Mouse (Mus musculus) CD4-positive, CD25-positive, alpha-beta regulatory T cell, adult 4 months (primary cell): Measurements from ENCODE around the gene Fsip1. TPM values are rescaled to one million over a fixed set of nuclear protein-coding genes. Genes with fewer than 3 reads are reported as not detected.
"Not testable (repeated sequence)": the region's sequence is repeated elsewhere in the genome, so short reads cannot be mapped to it uniquely, and the experiment has no call there.

ENCODE experiments used
- ATAC-seq: one replicate; pipeline ENCODE4 v1.8.0; 2017
- polyA plus RNA-seq, 2 experiments: library from polyadenylated mRNA; unstranded; fragments of 100-300 nt; shearing (Covaris generic); gene quantifications; one replicate each; pipeline ENCODE4 v1.2.1; 2017

Fsip1 gene
- polyA plus RNA-seq, 2 experiments from 2014 or later = not detected

- no peak for ATAC-seq
Observed at GRCm38 (mm10) chr2:118168225-118168624, 88.5 kb downstream of the Fsip1 start.

DNA sequence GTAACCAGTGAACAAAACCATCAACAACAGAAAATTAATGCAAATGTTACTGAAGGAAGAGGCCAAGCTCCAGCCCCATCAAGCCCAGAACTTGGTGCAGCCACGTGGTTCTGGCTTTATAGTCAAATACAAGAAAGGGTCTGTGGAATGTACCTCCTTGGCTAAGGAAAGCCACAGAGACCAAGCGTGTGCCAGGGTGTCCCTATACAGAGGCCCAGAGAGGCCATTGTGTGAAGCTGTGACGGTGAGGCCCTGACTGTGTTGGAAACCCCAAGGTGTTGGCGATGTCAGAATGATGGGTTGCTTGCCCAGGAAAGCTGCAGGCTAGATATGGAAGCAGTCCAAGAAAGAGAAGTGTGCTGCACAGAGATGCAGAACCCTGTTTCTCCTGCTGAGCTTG, 89.0 kb downstream of the Fsip1 start:
- ATAC-seq = no peak

GRCm38 (mm10) chr2:118165691-118166090, 91.1 kb downstream of the Fsip1 start:
- ATAC-seq = no peak

DNA sequence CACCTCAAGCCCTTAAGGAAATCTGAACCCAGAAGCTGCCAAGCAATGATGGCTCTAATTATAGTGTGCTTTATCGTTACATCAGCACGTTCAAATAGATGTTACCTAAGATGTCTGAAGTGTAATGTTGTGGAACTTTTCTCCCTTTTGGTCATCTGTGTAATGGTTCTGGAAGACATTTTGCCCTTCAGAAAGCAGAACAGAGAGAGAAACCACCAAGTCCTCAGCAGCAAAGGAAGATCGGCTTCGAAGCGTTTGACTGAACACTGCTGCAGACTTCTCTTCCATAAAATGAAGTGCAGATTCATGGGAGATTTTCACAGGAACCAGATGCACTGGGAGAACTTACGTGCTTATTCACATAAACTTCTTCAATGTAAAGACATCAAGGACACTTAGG, 92.6 kb downstream of the Fsip1 start:
- ATAC-seq = no peak

GRCm38 (mm10) chr2:118162486-118162885, 94.3 kb downstream of the Fsip1 start:
- no peak for ATAC-seq

- no peak for ATAC-seq
Observed at GRCm38 (mm10) chr2:118160991-118161390, 95.8 kb downstream of the Fsip1 start.

GRCm38 (mm10) chr2:118160547-118160946, 96.2 kb downstream of the Fsip1 start:
- ATAC-seq = no peak

DNA sequence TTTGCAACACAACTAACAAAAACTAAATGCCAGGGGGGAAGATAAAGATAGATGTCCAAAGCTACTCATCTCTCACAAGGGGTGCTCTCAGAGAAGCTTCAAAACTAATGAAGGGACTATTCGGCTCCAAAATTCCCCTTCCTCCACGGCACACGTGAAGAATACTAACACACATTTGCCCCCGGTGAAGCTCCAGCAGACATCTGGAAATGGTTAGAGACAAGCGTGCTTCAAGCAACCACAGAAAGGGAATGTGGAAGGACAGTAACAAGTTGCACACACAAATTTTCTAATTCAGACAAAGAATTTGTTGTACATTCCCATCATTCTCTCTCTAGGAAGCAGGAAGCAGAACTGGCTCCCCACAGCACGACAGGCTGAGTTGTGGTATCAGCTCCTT, 97.6 kb downstream of the Fsip1 start:
- ATAC-seq = no peak

- ATAC-seq = no peak
Observed at GRCm38 (mm10) chr2:118158095-118158494, 98.7 kb downstream of the Fsip1 start.

- no peak for ATAC-seq
Observed at GRCm38 (mm10) chr2:118149855-118150563, 106.8 kb downstream of the Fsip1 start.

GRCm38 (mm10) chr2:118148321-118149142, 108.2 kb downstream of the Fsip1 start:
- ATAC-seq = no peak

DNA sequence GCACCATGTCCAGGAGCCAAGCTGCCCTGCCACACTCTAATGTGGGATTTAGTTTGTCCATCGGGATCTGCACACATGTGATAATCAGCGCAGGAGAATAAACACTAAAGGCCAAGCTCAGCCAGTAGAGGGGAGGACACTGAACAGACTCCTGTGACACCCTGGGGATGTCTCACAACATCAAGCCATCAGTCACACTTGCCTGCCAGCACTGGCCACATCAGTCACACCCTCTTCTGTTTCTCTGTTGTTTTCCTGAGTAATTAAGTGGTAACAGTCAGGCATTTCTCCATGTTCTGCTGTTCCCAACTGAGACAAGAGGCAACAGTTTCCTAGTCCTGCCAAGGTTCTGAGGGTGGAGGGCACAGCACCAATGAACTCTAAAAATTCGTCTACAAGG, 109.0 kb downstream of the Fsip1 start:
- ATAC-seq = not testable (repeated sequence)

- no peak for ATAC-seq
Observed at GRCm38 (mm10) chr2:118141651-118142050, 115.1 kb downstream of the Fsip1 start.

DNA sequence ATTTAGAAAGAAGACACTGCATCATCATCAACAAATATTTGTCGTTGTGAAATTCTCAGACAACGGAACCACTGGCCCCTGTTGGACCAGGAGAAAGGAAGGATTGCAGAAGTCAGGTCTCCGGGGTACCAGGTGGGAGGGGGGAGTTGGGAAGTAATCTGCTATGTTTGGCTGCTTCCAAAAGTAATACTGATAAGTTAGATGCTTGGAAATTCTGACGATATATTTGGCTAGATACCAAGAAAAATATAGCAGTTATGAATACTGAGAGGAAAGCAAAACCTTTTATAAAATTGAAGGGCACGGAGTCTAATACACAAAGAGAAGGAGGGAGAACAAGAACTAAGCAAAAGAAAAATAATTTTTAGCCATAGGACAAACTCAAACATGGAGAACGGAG, 117.5 kb downstream of the Fsip1 start:
- ATAC-seq = no peak

DNA sequence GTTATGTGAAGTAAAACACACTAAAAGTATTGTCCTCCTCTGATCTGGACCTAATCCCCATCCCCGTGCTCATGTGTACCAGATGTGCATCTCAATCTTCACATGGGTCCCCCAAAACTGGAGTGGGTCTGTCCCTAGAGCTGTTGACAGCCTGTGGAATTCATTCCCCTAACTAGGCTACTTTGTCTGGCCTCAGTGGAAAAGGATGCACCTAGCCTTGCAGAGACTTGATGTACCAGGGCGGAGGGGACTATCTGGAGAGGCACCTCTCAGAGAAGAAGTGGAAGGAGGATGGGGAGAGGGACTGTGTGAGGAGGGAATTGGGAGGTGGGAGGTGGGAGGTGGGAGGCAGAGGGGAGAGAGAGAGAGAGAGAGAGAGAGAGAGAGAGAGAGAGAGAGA, 119.0 kb downstream of the Fsip1 start:
- ATAC-seq = no peak

GRCm38 (mm10) chr2:118137071-118137470, 119.7 kb downstream of the Fsip1 start:
- no peak for ATAC-seq

DNA sequence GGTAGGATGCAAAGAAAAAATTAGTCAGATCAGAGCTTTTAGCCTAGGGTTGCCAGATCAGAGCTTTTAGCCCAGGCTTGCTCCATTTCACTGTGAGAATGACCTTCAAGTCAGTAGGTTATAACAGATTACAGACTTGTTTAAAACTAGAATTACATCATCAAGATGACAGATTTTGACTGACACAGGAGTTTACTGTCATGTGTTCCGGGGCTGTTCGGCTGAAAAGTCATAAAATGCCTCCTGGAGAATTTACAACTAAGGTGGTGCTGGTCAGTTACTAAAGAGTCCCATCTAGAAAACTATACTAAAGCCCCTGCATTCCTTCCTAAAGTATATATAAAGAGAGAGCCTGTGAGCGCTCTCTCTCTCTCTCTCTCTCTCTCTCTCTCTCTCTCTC, 128.5 kb downstream of the Fsip1 start:
- ATAC-seq = no peak

DNA sequence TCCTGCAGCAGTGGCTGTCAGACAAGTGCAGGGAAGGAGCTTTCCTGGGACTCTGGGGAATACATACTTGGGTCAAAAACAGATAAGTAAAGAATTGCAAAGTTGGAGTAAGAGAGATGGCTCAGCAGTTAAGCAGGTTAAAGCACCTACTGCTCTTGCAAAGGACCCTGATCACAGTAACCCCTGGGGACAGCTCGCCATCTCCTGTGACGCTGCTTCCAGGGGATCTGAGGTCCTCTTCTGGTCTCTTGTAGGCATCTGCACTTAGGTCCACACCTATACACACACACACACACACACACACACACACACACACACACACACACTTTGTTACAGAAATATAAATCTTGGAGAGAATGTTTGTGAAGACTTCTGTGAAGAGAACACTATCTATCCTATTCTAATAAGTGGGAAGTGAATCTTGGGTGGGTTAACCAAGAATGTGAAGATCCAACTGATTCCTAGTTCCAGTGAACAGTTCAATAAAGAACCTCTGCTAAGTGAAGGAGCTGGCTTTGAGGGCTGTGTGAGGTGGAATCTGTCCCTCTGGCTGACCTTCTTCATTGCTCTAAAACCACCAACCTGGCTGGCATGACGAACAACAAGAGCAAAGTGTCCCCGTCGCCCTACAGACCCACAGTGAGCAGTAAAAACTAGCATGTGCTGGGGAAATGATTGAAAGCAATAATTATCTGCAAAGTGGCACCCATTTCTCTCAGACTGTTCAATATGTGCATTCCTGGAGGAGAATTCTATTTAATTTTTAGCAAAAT, 129.1 kb downstream of the Fsip1 start:
- no peak for ATAC-seq

DNA sequence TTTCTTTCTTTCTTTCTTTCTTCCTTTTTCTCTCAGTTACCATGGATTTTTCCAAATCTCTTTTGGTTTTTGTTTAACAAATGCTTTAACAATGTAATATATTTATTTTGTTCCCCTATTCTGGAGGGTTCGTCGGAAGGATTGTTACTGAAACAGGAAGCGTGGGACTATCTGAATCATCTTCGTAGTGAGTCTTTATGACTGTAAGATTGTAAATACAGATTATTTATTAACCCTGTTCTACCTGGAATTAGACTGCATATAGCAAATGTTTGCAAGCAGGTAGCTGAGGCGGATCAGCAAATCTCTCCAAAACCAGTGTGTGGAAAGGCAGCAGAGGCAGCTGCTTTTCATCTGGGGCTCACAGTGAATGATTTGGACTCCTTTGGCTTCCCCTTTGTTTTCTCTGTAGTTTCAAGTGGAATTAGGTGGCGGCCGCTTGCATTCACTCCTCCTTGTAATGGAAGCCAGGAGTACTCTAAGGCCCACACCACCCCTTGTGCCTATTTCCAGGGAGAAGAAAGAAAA, 130.8 kb downstream of the Fsip1 start:
- ATAC-seq = no peak

- peak; percentile 29 for ATAC-seq
Observed at GRCm38 (mm10) chr2:118125211-118125939, 131.4 kb downstream of the Fsip1 start.

DNA sequence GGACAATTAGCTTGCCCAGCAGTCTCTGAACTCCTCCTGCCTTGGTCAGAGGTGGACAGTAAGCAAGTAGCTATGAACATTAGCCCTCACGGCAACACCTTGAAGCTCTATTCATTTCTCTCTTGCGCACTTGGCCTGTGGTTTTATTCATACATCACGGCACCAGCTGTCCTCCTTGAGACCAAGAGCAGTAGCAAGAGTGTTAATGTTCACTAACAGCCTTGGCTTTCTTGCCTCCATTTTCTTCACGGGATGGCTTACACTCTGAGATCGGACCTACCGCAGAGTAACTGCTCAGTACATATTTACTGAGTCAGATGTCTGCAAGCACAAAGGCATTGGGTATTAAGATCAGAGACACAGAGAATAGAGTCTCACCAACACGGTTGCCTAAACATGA, 132.3 kb downstream of the Fsip1 start:
- ATAC-seq = no peak

DNA sequence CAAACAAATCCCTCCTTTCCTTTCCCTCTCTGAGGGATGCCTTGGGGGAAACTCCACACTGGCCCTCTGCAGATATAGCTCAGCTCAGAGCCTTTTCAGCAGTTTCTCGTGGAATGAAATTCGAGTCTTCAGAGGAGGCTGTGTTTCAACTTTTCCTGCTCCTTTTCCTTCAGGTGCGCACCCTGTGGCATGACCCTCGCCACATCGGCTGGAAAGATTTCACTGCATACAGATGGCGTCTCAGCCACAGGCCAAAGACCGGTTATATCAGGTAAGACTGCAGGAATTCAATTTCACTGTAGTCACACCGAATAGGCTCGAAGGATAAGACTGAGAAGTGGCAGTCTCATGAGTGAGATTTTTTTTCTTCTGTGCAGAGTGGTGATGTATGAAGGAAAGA, 133.0 kb downstream of the Fsip1 start:
- no peak for ATAC-seq
